ENCODE assay signal across 9 mouse cellular contexts in the genomic region with DNA sequence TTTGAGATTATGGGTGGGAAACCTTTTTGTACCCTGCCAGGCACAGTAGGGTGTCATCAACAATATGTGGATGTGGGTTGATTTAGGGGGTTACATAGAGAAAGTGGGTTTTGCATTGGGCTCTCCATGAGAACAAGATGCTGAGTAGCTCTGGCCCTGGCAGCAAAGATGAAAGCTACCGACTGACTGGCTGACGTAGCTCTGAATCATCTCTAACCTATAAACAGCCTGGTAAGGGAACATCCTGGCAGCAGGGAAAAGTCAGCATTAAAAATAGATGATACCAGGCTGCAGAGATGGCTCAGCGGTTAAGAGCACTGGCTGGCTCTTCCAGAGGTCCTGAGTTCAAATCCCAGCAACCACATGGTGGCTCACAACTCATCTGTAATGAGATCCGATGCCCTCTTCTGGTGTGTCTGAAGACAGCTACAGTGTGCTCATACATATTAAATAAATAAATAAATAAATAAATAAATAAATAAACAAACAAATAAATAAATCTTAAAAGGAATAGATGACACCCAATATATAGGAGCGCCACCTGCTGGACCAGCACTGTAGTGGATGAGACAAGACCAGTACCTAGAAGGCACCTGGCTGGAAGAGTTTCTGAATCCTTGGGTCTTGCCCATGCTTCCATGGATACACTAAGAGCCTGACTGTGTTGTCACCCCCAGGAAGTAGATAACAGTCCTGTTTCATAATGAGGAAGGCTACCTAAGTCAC. TPM values are rescaled to one million over a fixed set of nuclear protein-coding genes. Genes with fewer than 3 reads are reported as not detected.
A peak's percentile ranks its signal among the peaks of the same experiment; 100 is the strongest.
DNase-seq lines count a peak whose midpoint lies in the region; ATAC-seq and TF ChIP-seq lines count a peak whose summit lies in the region.
"Had no signal": no experiment of that assay in that cellular context is flagged by ENCODE, and none has a peak within 500 bp of the region (broad histone marks: within the 10 kb centered on the region; RNA-seq: fewer than 3 reads in every experiment).

No protein-coding gene starts in this region.

- no peaks in the 10 kb centered on the region for H3K27me3 ChIP-seq in cerebellum, adult 2 months (ENCODE audit: control insufficient read depth, insufficient read depth, low read length)
- H3K27me3 ChIP-seq in liver, embryonic 11.5 days (replicated peaks; ENCODE audit: control insufficient read depth, insufficient read depth, low read length) = peaks cover 8% of the 10 kb centered on the region; the same call in 1 of the 2 replicates
- no peaks in the 10 kb centered on the region for H3K27me3 ChIP-seq in forebrain, embryonic 14.5 days (replicated peaks; ENCODE audit: control insufficient read depth, insufficient read depth, low read length)
- H3K27me3 ChIP-seq: liver, embryonic 13.5 days had no signal

- 82% methylated on average over 5 of the region's 5 CpGs for WGBS in cerebellum, adult 2 months
- 81% methylated on average over 5 of the region's 5 CpGs for WGBS in liver, embryonic 11.5 days
- WGBS in forebrain, embryonic 14.5 days = 86% methylated on average over 5 of the region's 5 CpGs

- H3K9me3 ChIP-seq in liver, embryonic 11.5 days (ENCODE audit: control insufficient read depth, low read length) = no peaks in the 10 kb centered on the region
- H3K9me3 ChIP-seq in forebrain, embryonic 14.5 days (replicated peaks; ENCODE audit: control insufficient read depth, low read length) = no peaks in the 10 kb centered on the region
- H3K9me3 ChIP-seq: liver, embryonic 13.5 days had no signal

- no peak; the same call in 1 of the 2 replicates for TF ChIP-seq CTCF in cerebellum, adult 2 months (IDR thresholded peaks at IDR 0.05; ENCODE audit: borderline replicate concordance, insufficient read depth, low read depth, low read length)
- peak; percentile 47 for TF ChIP-seq CTCF in left cerebral cortex, adult 2 months (IDR thresholded peaks at IDR 0.05)

- DNase-seq in cerebellum, adult 2 months = peak; percentile 8 to 21
- no peak for DNase-seq in cerebellum, adult 9-11 months
- DNase-seq in liver = peak; percentile 25
- no peak for DNase-seq in liver, embryonic 11.5 days (ENCODE audit: low spot score)
- DNase-seq in cerebellum, postnatal 36 days = peak; percentile 20 to 24
- DNase-seq in left cerebral cortex, adult 2 months (ENCODE audit: extremely low spot score in 1 of 2, low spot score in 2 of 2) = peak in 1 of 2 experiments; percentile 33
- DNase-seq in right cerebral cortex, postnatal 14 days = peak; percentile 35
- no peak for DNase-seq in forebrain, embryonic 14.5 days (ENCODE audit: low spot score)
- DNase-seq: liver, embryonic 13.5 days had no signal

- H3K4me3 ChIP-seq in cerebellum, adult 2 months (replicated peaks; ENCODE audit: insufficient read depth, low read depth, low read length) = no peak overlapping the region
- no peak overlapping the region for H3K4me3 ChIP-seq in liver, embryonic 11.5 days (ENCODE audit: low read depth, low read length)
- H3K4me3 ChIP-seq in left cerebral cortex, adult 2 months = no peak overlapping the region
- H3K4me3 ChIP-seq in forebrain, embryonic 14.5 days (ENCODE audit: low read depth, low read length) = no peak overlapping the region
- H3K4me3 ChIP-seq: liver, embryonic 13.5 days had no signal

- no peak overlapping the region for H3K9ac ChIP-seq in liver, embryonic 11.5 days (ENCODE audit: low read depth, low read length)
- H3K9ac ChIP-seq in forebrain, embryonic 14.5 days (ENCODE audit: low read length) = no peak overlapping the region
- H3K9ac ChIP-seq: liver, embryonic 13.5 days had no signal

- H3K36me3 ChIP-seq in liver, embryonic 11.5 days (ENCODE audit: control insufficient read depth, insufficient read depth, low read length) = no peaks in the 10 kb centered on the region
- H3K36me3 ChIP-seq in forebrain, embryonic 14.5 days (ENCODE audit: control insufficient read depth, insufficient read depth, low read length) = no peaks in the 10 kb centered on the region
- H3K36me3 ChIP-seq: liver, embryonic 13.5 days had no signal

- ATAC-seq in liver, embryonic 11.5 days (replicated peaks; ENCODE audit: low FRiP score) = no peak
- no peak for ATAC-seq in forebrain, embryonic 14.5 days

- no peak overlapping the region for H3K27ac ChIP-seq in cerebellum, adult 2 months (ENCODE audit: insufficient read depth, low read length)
- no peak overlapping the region for H3K27ac ChIP-seq in liver, embryonic 11.5 days (ENCODE audit: low read depth, low read length)
- H3K27ac ChIP-seq in left cerebral cortex, adult 2 months = peak overlapping the region; percentile 62
- no peak overlapping the region for H3K27ac ChIP-seq in forebrain, embryonic 14.5 days (ENCODE audit: low read depth, low read length)
- H3K27ac ChIP-seq: liver, embryonic 13.5 days had no signal

- H3K4me1 ChIP-seq in cerebellum, adult 2 months (ENCODE audit: control insufficient read depth, insufficient read depth, low read length) = no peaks in the 10 kb centered on the region
- no peaks in the 10 kb centered on the region for H3K4me1 ChIP-seq in liver, embryonic 11.5 days (replicated peaks; ENCODE audit: control insufficient read depth, insufficient read depth, low read length)
- H3K4me1 ChIP-seq in forebrain, embryonic 14.5 days (ENCODE audit: control insufficient read depth, insufficient read depth, low read length) = 0 out of 2 replicates have a peak, but pooled peaks cover 4% of the 10 kb centered on the region
- H3K4me1 ChIP-seq: liver, embryonic 13.5 days had no signal

- no peak for TF ChIP-seq POLR2A in cerebellum, adult 2 months (IDR thresholded peaks at IDR 0.05; ENCODE audit: borderline replicate concordance, insufficient read depth, low read length)

- H3K4me2 ChIP-seq in liver, embryonic 11.5 days = no peak overlapping the region
- no peak overlapping the region for H3K4me2 ChIP-seq in forebrain, embryonic 14.5 days (ENCODE audit: low read length)
- H3K4me2 ChIP-seq: liver, embryonic 13.5 days had no signal

- intact Hi-C loops in left cerebral cortex, adult 2 months (cut with DNase I) = loop anchor here (10.0 kb wide), 1 partner anchor 201 kb away; a partner anchor contains a TSS

RNA-seq across cellular contexts. Expression of a gene that starts 31.7 kb away (rescaled TPM):
- polyA plus RNA-seq in cerebellum, adult 2 months (2012; rRNA removed) = 0.11 and 0.16 TPM in 2 replicates
- polyA plus RNA-seq in liver, embryonic 11.5 days (2014; fragmentation: Nextera tagmentation; extraction: Ambion mirVana) = 24.2 and 27.2 TPM in 2 replicates
- under 1 TPM; 0.18 to 0.23 TPM for total RNA-seq in left cerebral cortex, adult 2 months (2021)
- polyA plus RNA-seq in forebrain, embryonic 14.5 days (2014; fragmentation: Nextera tagmentation; extraction: Ambion mirVana) = 0.25 and 0.32 TPM in 2 replicates

Comparison
In these comparisons a context has a peak if more than half of its experiments do, and no peak if none do; other contexts are left out.
1. DNase-seq: peak in cerebellum, adult 2 months (2 of 2), liver (single experiment), cerebellum, postnatal 36 days (2 of 2) and right cerebral cortex, postnatal 14 days (single experiment); none in cerebellum, adult 9-11 months (single experiment), liver, embryonic 11.5 days (single experiment) and forebrain, embryonic 14.5 days (single experiment).
2. RNA of a gene that starts 31.7 kb away (polyA plus RNA-seq): 24.2 to 27.2 TPM in liver, embryonic 11.5 days; 0.25 to 0.32 TPM in forebrain, embryonic 14.5 days and 0.11 to 0.16 TPM in cerebellum, adult 2 months; every median in the first group is over 10 times any median in the second.